ENCODE assay signal across 22 mouse cellular contexts in genomic region chr15:78493401-78494010, GRCm38 (mm10). TPM values are rescaled to one million over a fixed set of nuclear protein-coding genes. Genes with fewer than 3 reads are reported as not detected.
DNase-seq lines count a peak whose midpoint lies in the region; ATAC-seq and TF ChIP-seq lines count a peak whose summit lies in the region.
"Had no signal": no experiment of that assay in that cellular context is flagged by ENCODE, and none has a peak within 500 bp of the region (broad histone marks: within the 10 kb centered on the region; RNA-seq: fewer than 3 reads in every experiment).

No protein-coding gene starts in this region.

- TF ChIP-seq POLR2A in bone marrow, adult 2 months (IDR thresholded peaks at IDR 0.05; ENCODE audit: borderline replicate concordance, control insufficient read depth, low read depth, low read length) = no peak

- H3K9me3 ChIP-seq in midbrain, embryonic 10.5 days (replicated peaks) = no peaks in the 10 kb centered on the region
- no peaks in the 10 kb centered on the region for H3K9me3 ChIP-seq in midbrain, embryonic 14.5 days (ENCODE audit: control insufficient read depth, low read length)
- H3K9me3 ChIP-seq: embryonic facial prominence, embryonic 10.5 days; forebrain, embryonic 15.5 days; limb, embryonic 10.5 days; midbrain, embryonic 15.5 days; neural tube, embryonic 12.5 days had no signal

- peaks cover 7% of the 10 kb centered on the region; the same call in 1 of the 2 replicates for H3K4me1 ChIP-seq in midbrain, embryonic 10.5 days
- no peaks in the 10 kb centered on the region for H3K4me1 ChIP-seq in midbrain, embryonic 14.5 days (ENCODE audit: control insufficient read depth, insufficient read depth, low read length)
- no peaks in the 10 kb centered on the region for H3K4me1 ChIP-seq in bone marrow, adult 2 months (ENCODE audit: control insufficient read depth, insufficient read depth, low read length)
- H3K4me1 ChIP-seq: forebrain, embryonic 15.5 days; midbrain, embryonic 15.5 days; neural tube, embryonic 12.5 days had no signal

- no peak for TF ChIP-seq CTCF in bone marrow, adult 2 months (IDR thresholded peaks at IDR 0.05; ENCODE audit: control insufficient read depth, insufficient read depth, low read length)

- no peaks in the 10 kb centered on the region for H3K27me3 ChIP-seq in midbrain, embryonic 10.5 days (ENCODE audit: low read depth, poor library complexity, severe bottlenecking)
- H3K27me3 ChIP-seq in midbrain, embryonic 14.5 days (ENCODE audit: control insufficient read depth, insufficient read depth, low read length) = no peaks in the 10 kb centered on the region
- H3K27me3 ChIP-seq: forebrain, embryonic 15.5 days; midbrain, embryonic 15.5 days; neural tube, embryonic 12.5 days had no signal

- H3K36me3 ChIP-seq in midbrain, embryonic 10.5 days = no peaks in the 10 kb centered on the region
- H3K36me3 ChIP-seq in midbrain, embryonic 14.5 days (ENCODE audit: control insufficient read depth, insufficient read depth, low read length) = no peaks in the 10 kb centered on the region
- H3K36me3 ChIP-seq: embryonic facial prominence, embryonic 10.5 days; forebrain, embryonic 15.5 days; limb, embryonic 10.5 days; midbrain, embryonic 15.5 days; neural tube, embryonic 12.5 days had no signal

- no peak overlapping the region for H3K4me3 ChIP-seq in midbrain, embryonic 10.5 days
- H3K4me3 ChIP-seq in midbrain, embryonic 14.5 days (replicated peaks; ENCODE audit: low read depth, low read length) = no peak overlapping the region
- H3K4me3 ChIP-seq in bone marrow, adult 2 months (replicated peaks; ENCODE audit: control insufficient read depth, low read depth, low read length) = peak overlapping the region; percentile 24
- H3K4me3 ChIP-seq: embryonic facial prominence, embryonic 10.5 days; forebrain, embryonic 15.5 days; limb, embryonic 10.5 days; midbrain, embryonic 15.5 days; neural tube, embryonic 12.5 days had no signal

- ATAC-seq in midbrain, embryonic 14.5 days (ENCODE audit: low FRiP score, low TSS enrichment) = no peak
- ATAC-seq: forebrain, embryonic 15.5 days; intestine, embryonic 16.5 days; midbrain, embryonic 15.5 days had no signal

- H3K27ac ChIP-seq in midbrain, embryonic 10.5 days (replicated peaks) = peak overlapping the region; percentile 38; the same call in 1 of the 2 replicates
- H3K27ac ChIP-seq in midbrain, embryonic 14.5 days (replicated peaks; ENCODE audit: low read depth, low read length) = no peak overlapping the region
- peak overlapping the region; percentile 9; the same call in 1 of the 2 replicates for H3K27ac ChIP-seq in bone marrow, adult 2 months (ENCODE audit: control insufficient read depth, insufficient read depth, low read depth, low read length, poor library complexity)
- H3K27ac ChIP-seq: embryonic facial prominence, embryonic 10.5 days; forebrain, embryonic 15.5 days; macrophage; midbrain, embryonic 15.5 days; neural tube, embryonic 12.5 days had no signal

- H3K9ac ChIP-seq in midbrain, embryonic 14.5 days (replicated peaks; ENCODE audit: low read length) = no peak overlapping the region
- H3K9ac ChIP-seq: forebrain, embryonic 15.5 days; lung, embryonic 14.5 days; midbrain, embryonic 15.5 days; neural tube, embryonic 12.5 days had no signal

- H3K4me2 ChIP-seq in midbrain, embryonic 14.5 days (ENCODE audit: low read length) = no peak overlapping the region
- H3K4me2 ChIP-seq: forebrain, embryonic 15.5 days; liver, embryonic 11.5 days; lung, embryonic 14.5 days; midbrain, embryonic 15.5 days; neural tube, embryonic 12.5 days had no signal

- WGBS in midbrain, embryonic 10.5 days = 90% methylated on average over 10 of the region's 10 CpGs
- 85% methylated on average over 10 of the region's 10 CpGs for WGBS in midbrain, embryonic 14.5 days
- WGBS in bone marrow, adult 2 months = 61% methylated on average over 10 of the region's 10 CpGs

- intact Hi-C loops in heart, postnatal 14 days (cut with DNase I) = no loop called here

- no peak for DNase-seq in midbrain, embryonic 10.5 days (ENCODE audit: low spot score)
- DNase-seq in midbrain, embryonic 14.5 days = no peak
- peak; percentile 39 to 46 for DNase-seq in CD8-positive naive resting alpha-beta T cell, adult 2 months (ENCODE audit: low read depth in 2 of 2, low spot score in 2 of 2)
- DNase-seq in retina, embryonic 14.5 days (ENCODE audit: low spot score) = peak; percentile 40
- DNase-seq in heart, postnatal 14 days = no peak
- no peak for DNase-seq in cerebellum, postnatal 36 days
- DNase-seq in kidney, postnatal 4 days = no peak
- DNase-seq: cerebellum, postnatal 25 days; kidney, postnatal 10 days; lung, embryonic 14.5 days; thymus, adult 18-20 months had no signal

RNA-seq across cellular contexts. Expression of gene Il2rb, which starts 1.6 kb away (rescaled TPM):
- polyA plus RNA-seq in midbrain, embryonic 10.5 days (2016; fragmentation: Nextera tagmentation; extraction: Ambion mirVana) = not detected in 2 replicates
- 0.08 and 0.11 TPM in 2 replicates for polyA plus RNA-seq in midbrain, embryonic 14.5 days (2014; fragmentation: Nextera tagmentation; extraction: Ambion mirVana)
- polyA plus RNA-seq in bone marrow, adult 2 months (2011; ENCODE audit: insufficient read depth, insufficient read length, low replicate concordance, missing spikeins) = 3.9 and 7.6 TPM in 2 replicates
- total RNA-seq in heart, postnatal 14 days (2021) = under 1 TPM; 0.07 to 0.20 TPM
- polyA plus RNA-seq: embryonic facial prominence, embryonic 10.5 days; forebrain, embryonic 15.5 days; hindbrain, embryonic 11.5 days; limb, embryonic 10.5 days; neural tube, embryonic 12.5 days had no signal

RNA-seq across cellular contexts. Expression of gene Tmprss6, which starts 25.1 kb away (rescaled TPM):
- polyA plus RNA-seq in midbrain, embryonic 10.5 days (2016; fragmentation: Nextera tagmentation; extraction: Ambion mirVana) = 0.21 and 0.52 TPM in 2 replicates
- 0.26 and 0.43 TPM in 2 replicates for polyA plus RNA-seq in midbrain, embryonic 14.5 days (2014; fragmentation: Nextera tagmentation; extraction: Ambion mirVana)
- polyA plus RNA-seq in bone marrow, adult 2 months (2011; ENCODE audit: insufficient read depth, insufficient read length, low replicate concordance, missing spikeins) = 0.47 TPM in 1 of 2 replicates, not detected in the other
- not detected for total RNA-seq in heart, postnatal 14 days (2021)
- polyA plus RNA-seq: heart, embryonic 14.5 days; macrophage had no signal

RNA-seq across cellular contexts. Expression of gene C1qtnf6, which starts 37.7 kb away (rescaled TPM):
- polyA plus RNA-seq in midbrain, embryonic 10.5 days (2016; fragmentation: Nextera tagmentation; extraction: Ambion mirVana) = 10.0 and 11.0 TPM in 2 replicates
- 5.6 and 7.3 TPM in 2 replicates for polyA plus RNA-seq in midbrain, embryonic 14.5 days (2014; fragmentation: Nextera tagmentation; extraction: Ambion mirVana)
- polyA plus RNA-seq in bone marrow, adult 2 months (2011; ENCODE audit: insufficient read depth, insufficient read length, low replicate concordance, missing spikeins) = 2.4 and 2.7 TPM in 2 replicates
- 10 to 100 TPM; 83.9 to 98.0 TPM for total RNA-seq in heart, postnatal 14 days (2021)

RNA-seq across cellular contexts. Expression of gene Sstr3, which starts 51.0 kb away (rescaled TPM):
- 0.02 TPM in 1 of 2 replicates, not detected in the other for polyA plus RNA-seq in midbrain, embryonic 10.5 days (2016; fragmentation: Nextera tagmentation; extraction: Ambion mirVana)
- 0.18 and 0.23 TPM in 2 replicates for polyA plus RNA-seq in midbrain, embryonic 14.5 days (2014; fragmentation: Nextera tagmentation; extraction: Ambion mirVana)
- not detected in 2 replicates for polyA plus RNA-seq in bone marrow, adult 2 months (2011; ENCODE audit: insufficient read depth, insufficient read length, low replicate concordance, missing spikeins)
- not detected for total RNA-seq in heart, postnatal 14 days (2021)
- polyA plus RNA-seq: embryonic facial prominence, embryonic 10.5 days; heart, embryonic 14.5 days; limb, embryonic 10.5 days; liver, embryonic 11.5 days; macrophage had no signal

Comparison
In these comparisons a context has a peak if more than half of its experiments do, and no peak if none do; other contexts are left out.
1. DNase-seq: peak in CD8-positive naive resting alpha-beta T cell, adult 2 months (2 of 2) and retina, embryonic 14.5 days (single experiment); none in midbrain, embryonic 10.5 days (single experiment), midbrain, embryonic 14.5 days (single experiment), heart, postnatal 14 days (0 of 2), cerebellum, postnatal 36 days (0 of 2) and kidney, postnatal 4 days (0 of 2).